Mouse (Mus musculus) lung, postnatal 0 days (tissue): ENCODE data around the gene Bex6. TPM values are rescaled to one million over a fixed set of nuclear protein-coding genes. Genes with fewer than 3 reads are reported as not detected.

ENCODE experiments used
- ATAC-seq: fragments of 200-750 bp; cut with Nextera tagmentation; 2 replicates; pipeline ENCODE4 v1.8.0; 2017; ENCODE audit warnings: moderate library complexity
- DNase-seq: peaks from one replicate; pipeline ENCODE4 v3.0.0-alpha.2; 2016; ENCODE audit warnings: low spot score
- H3K27ac ChIP-seq: fragments of 300-500 bp; sonication (generic); 2 replicates; pipeline ENCODE4 v1.5.1; 2014; ENCODE audit warnings: antibody characterized with exemption, mild to moderate bottlenecking, low read length, mixed read lengths
- H3K27me3 ChIP-seq: fragments of 300-500 bp; sonication (generic); replicated peaks from 2 replicates; pipeline ENCODE4 v1.6.1; 2014; ENCODE audit warnings: low read length, mixed read lengths; ENCODE audit not compliant: insufficient read depth
- H3K36me3 ChIP-seq: fragments of 300-500 bp; sonication (generic); 2 replicates; pipeline ENCODE4 v1.6.1; 2014; ENCODE audit warnings: low read length, mixed read lengths; ENCODE audit not compliant: insufficient read depth
- H3K4me1 ChIP-seq: fragments of 300-500 bp; sonication (generic); 2 replicates; pipeline ENCODE4 v1.6.1; 2014; ENCODE audit warnings: antibody characterized with exemption, low read depth, low read length, mixed read lengths; ENCODE audit not compliant: insufficient read depth
- H3K4me2 ChIP-seq: fragments of 300-500 bp; sonication (generic); replicated peaks from 2 replicates; pipeline ENCODE4 v1.6.1; 2014; ENCODE audit warnings: low read depth, mild to moderate bottlenecking, low read length, moderate library complexity, mixed read lengths
- H3K4me3 ChIP-seq: fragments of 300-500 bp; sonication (generic); 2 replicates; pipeline ENCODE4 v1.5.1; 2014; ENCODE audit warnings: low read depth, low read length
- H3K9ac ChIP-seq: fragments of 300-500 bp; sonication (generic); replicated peaks from 2 replicates; pipeline ENCODE4 v1.6.1; 2014; ENCODE audit warnings: low read depth, mild to moderate bottlenecking
- H3K9me3 ChIP-seq: fragments of 300-500 bp; sonication (generic); 2 replicates; pipeline ENCODE4 v1.6.1; 2016; ENCODE audit warnings: low read length, mixed read lengths
- CTCF ChIP-seq: IDR thresholded peaks from 2 replicates; pipeline ENCODE4 v1.5.1; 2016; ENCODE audit warnings: antibody characterized with exemption, mild to moderate bottlenecking
- EP300 ChIP-seq: IDR thresholded peaks from 2 replicates; pipeline ENCODE4 v1.6.1; 2016; ENCODE audit warnings: antibody characterized with exemption, mild to moderate bottlenecking, control low read depth
- WGBS: fragments of 180-500 bp; shearing (Covaris S2); extraction: QIAGEN DNeasy Blood & Tissue Kit; methylation state at CpG from one replicate; pipeline ENCODE4 v1.1.7; 2014; 5-methylcytosine and 5-hydroxymethylcytosine counted together
- polyA plus RNA-seq: library from polyadenylated mRNA; unstranded; fragments of >200 nt; fragmentation: Nextera tagmentation; extraction: Ambion mirVana; gene quantifications from 2 replicates; pipeline ENCODE4 v1.2.1, GENCODE M21; 2015

Gene Bex6
- polyA plus RNA-seq, 1 experiment from 2014 or later, result 0.18 TPM

DNA sequence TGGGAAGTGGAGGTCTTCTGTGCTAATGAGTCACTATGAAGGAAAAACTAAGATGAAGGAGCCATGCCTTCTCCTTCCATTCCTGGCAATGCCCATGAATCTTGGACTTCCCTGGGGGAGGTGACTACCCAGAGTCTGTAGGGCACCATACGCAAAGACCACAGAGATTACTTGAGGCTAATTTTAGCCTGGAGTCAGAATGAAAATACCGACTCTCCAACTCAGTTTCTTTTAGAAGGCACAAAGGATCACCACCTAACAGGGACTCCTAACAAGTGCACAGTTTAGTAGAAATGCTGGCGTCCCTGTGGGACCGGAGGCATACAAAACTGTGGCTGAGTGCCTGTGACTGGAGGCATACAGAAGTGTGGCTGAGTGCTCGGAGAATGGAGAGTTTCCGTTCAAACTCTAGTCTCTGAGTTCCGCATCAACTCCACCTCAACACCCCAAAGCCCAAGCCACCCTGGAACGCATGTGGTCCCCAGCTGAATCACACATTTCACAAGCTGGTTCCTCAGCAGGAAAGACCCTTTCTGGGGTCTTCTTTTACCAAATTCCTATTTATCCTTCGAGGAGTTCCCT, 18.8 kb upstream of the Bex6 start:
- Histone ChIP-seq H3K4me1 (peaks cover 4% of the 10 kb centered on the region), H3K9me3 (no peaks in the 10 kb centered on the region), H3K27ac (no peak overlapping the region), H3K27me3 (no peaks in the 10 kb centered on the region), H3K36me3 (no peaks in the 10 kb centered on the region), H3K4me3 (no peak overlapping the region), H3K4me2 (no peak overlapping the region), H3K9ac (no peak overlapping the region)
- WGBS, result 76% methylated on average over 9 of the region's 9 CpGs
- TF ChIP-seq CTCF (no peak), EP300 (no peak)
- no peak for DNase-seq
- ATAC-seq, result no peak

DNA sequence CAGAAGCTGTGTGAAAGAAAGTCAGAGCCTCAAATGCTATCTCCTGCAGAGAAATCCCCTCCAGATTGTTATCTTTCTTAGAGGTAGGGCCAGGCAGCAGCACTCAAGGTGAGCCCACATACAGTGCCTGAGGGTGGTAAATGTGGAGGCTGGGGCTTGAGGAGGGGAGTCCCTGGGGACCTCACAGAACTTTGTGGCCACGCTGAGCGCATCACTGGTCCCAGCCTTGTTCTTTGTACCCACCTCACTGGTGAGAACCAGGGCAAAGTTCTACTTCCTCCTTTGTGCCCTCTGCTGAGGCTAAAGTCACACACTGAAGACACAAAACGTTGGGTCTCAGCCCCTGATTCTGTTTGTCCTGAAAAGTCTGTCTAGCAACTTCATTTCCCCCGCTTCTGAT, 16.2 kb upstream of the Bex6 start:
- ATAC-seq, result no peak
- peak; percentile 21 for DNase-seq
- whole genome bisulfite sequencing, result 57% methylated on average over 4 of the region's 4 CpGs
- no peak overlapping the region for H3K9ac ChIP-seq
- peak overlapping the region; percentile 52 for H3K4me3 ChIP-seq
- no peak for TF ChIP-seq CTCF
- no peak for TF ChIP-seq EP300
- peaks cover 4% of the 10 kb centered on the region for H3K4me1 ChIP-seq
- H3K27me3 ChIP-seq, result no peaks in the 10 kb centered on the region
- H3K27ac ChIP-seq, result no peak overlapping the region
- H3K4me2 ChIP-seq, result peak overlapping the region; percentile 59
- H3K9me3 ChIP-seq, result no peaks in the 10 kb centered on the region
- no peaks in the 10 kb centered on the region for H3K36me3 ChIP-seq

DNA sequence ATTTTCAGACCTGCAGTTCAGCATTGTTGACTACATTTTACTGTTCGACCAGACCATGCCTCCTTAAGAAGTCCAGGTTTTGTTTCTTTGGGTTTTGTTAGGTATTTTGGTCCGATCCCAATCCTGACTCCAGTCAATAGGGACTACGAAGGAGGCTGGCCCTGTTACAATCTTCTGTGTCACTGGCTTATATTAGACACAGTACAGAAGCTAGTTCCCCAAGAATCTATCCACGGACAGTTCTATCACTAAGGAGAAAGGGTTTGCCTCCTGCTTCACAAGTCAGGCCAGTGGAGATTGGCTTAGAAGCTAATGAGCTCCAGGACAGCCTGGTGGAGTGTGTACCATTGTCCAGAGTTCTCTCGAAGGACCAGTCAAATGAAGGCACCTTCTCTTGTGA, 15.7 kb upstream of the Bex6 start:
- H3K4me3 ChIP-seq, result peak overlapping the region; percentile 52
- no peak for DNase-seq
- no peaks in the 10 kb centered on the region for H3K27me3 ChIP-seq
- ATAC-seq, result no peak
- WGBS, result 59% methylated on average over 5 of the region's 5 CpGs
- no peaks in the 10 kb centered on the region for H3K36me3 ChIP-seq
- H3K9ac ChIP-seq, result no peak overlapping the region
- no peaks in the 10 kb centered on the region for H3K9me3 ChIP-seq
- peaks cover 4% of the 10 kb centered on the region for H3K4me1 ChIP-seq
- peak overlapping the region; percentile 33; the same call in 1 of the 2 replicates for H3K27ac ChIP-seq
- H3K4me2 ChIP-seq, result peak overlapping the region; percentile 59
- no peak for TF ChIP-seq CTCF
- no peak for TF ChIP-seq EP300

DNA sequence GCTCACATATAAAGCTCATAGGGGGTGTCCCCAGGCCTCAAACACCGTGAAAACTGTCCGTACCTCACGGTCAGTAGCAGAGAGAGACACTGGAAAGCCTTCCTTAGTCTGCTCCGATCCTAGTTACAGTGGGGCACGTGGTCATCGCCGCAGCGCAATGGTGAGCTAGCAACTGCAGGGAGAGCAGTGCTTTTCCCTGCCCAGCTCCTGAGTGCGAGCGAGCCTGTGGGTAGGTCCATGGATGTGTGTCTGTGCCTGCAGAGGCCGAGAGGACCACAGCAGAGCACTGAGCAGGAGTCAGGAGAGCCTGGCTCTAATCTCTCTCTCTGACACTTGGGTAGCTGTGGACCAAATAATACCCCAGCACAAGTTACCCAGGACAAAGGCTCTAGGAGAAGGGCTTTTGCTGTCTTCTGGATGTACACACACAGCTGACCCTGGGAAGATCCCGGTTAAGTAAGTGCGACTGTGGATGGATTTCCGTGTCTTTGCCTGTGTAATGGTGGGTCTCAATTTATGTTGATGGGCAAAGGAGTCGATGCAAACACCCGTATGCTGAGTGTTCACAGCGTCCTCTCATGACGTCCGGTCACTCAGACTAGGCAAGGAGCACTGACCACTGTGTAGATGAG, 15.1 kb upstream of the Bex6 start:
- H3K9me3 ChIP-seq, result no peaks in the 10 kb centered on the region
- H3K36me3 ChIP-seq, result no peaks in the 10 kb centered on the region
- H3K4me1 ChIP-seq, result peaks cover 4% of the 10 kb centered on the region
- peak; percentile 21; the same call in 1 of the 2 replicates for ATAC-seq
- no peaks in the 10 kb centered on the region for H3K27me3 ChIP-seq
- peak overlapping the region; percentile 59 for H3K4me2 ChIP-seq
- peak overlapping the region; percentile 65; the same call in 1 of the 2 replicates for H3K9ac ChIP-seq
- 51% methylated on average over 19 of the region's 19 CpGs for WGBS
- peak overlapping the region; percentile 68; the same call in 1 of the 2 replicates for H3K27ac ChIP-seq
- H3K4me3 ChIP-seq, result peak overlapping the region; percentile 52
- DNase-seq, result no peak
- TF ChIP-seq EP300 (no peak), CTCF (no peak)

DNA sequence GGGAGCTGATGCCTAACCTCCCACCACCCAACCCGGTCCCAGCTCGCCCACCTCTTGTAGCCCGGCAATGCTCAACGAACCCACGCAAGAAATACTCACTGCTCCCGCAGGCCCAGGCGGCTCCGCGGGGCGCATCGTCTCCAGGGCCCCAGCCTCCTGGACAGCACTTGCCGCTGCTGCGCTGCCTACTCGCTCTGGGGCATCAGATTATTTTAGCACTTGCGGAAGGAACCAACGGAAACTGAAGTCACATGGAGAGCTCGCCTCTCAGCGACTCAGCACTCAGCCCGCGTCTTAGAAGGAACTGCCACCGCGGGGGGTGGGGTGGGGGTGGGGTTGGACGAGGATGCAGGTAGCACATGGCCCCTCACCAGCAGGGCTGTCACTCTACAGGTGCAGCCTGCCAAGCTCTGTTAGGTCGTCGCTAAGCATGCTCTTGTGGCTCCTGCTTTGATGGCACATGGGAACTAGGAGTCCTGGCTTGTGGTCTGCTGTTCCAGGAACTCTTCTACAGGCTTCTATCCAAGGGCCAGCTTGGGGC, 14.3 kb upstream of the Bex6 start, which contains the start of gene Nrros:
Gene Nrros, minus strand, starts transcription at position 314 of the 541 bp plus-strand sequence.
- H3K4me1 ChIP-seq, result peaks cover 4% of the 10 kb centered on the region
- peak; percentile 70 for DNase-seq
- peak within 1 kb of the TSS; percentile 52 for H3K4me3 ChIP-seq
- peak within 1 kb of the TSS; percentile 59 for H3K4me2 ChIP-seq
- H3K36me3 ChIP-seq, result no peaks in the 10 kb centered on the region
- ATAC-seq, result peak; percentile 84
- no peaks in the 10 kb centered on the region for H3K27me3 ChIP-seq
- no peak for TF ChIP-seq CTCF
- no peak for TF ChIP-seq EP300
- no peaks in the 10 kb centered on the region for H3K9me3 ChIP-seq
- WGBS, result 2% methylated on average over 25 of the region's 25 CpGs
- peak within 1 kb of the TSS; percentile 68 for H3K27ac ChIP-seq
- peak within 1 kb of the TSS; percentile 65 for H3K9ac ChIP-seq

GRCm38 (mm10) chr16:32167819-32168545, 11.6 kb upstream of the Bex6 start:
- Histone ChIP-seq H3K9me3 (no peaks in the 10 kb centered on the region), H3K4me3 (no peak overlapping the region), H3K36me3 (no peaks in the 10 kb centered on the region), H3K27me3 (no peaks in the 10 kb centered on the region), H3K4me2 (no peak overlapping the region), H3K9ac (no peak overlapping the region), H3K27ac (no peak overlapping the region), H3K4me1 (peaks cover 4% of the 10 kb centered on the region)
- no peak for DNase-seq
- TF ChIP-seq CTCF (no peak), EP300 (no peak)
- WGBS, result 88% methylated on average over 4 of the region's 4 CpGs
- ATAC-seq, result no peak
